Mouse (Mus musculus) intestine, embryonic 15.5 days (tissue): ENCODE data around the gene Epb41. TPM values are rescaled to one million over a fixed set of nuclear protein-coding genes. Genes with fewer than 3 reads are reported as not detected.

Experiments used
- ATAC-seq: fragments of 200-750 bp; cut with Nextera tagmentation; 2 replicates; pipeline ENCODE4 v1.8.0; 2017; ENCODE audit warnings: moderate TSS enrichment, moderate library complexity
- H3K27ac ChIP-seq: fragments of 300-500 bp; sonication (generic); 2 replicates; pipeline ENCODE4 v1.5.1; 2015; ENCODE audit warnings: mild to moderate bottlenecking, inconsistent platforms
- H3K27me3 ChIP-seq: fragments of 300-500 bp; sonication (generic); replicated peaks from 2 replicates; pipeline ENCODE4 v1.6.1; 2015; ENCODE audit warnings: inconsistent platforms
- H3K36me3 ChIP-seq: fragments of 300-500 bp; sonication (generic); 2 replicates; pipeline ENCODE4 v1.6.1; 2015; ENCODE audit warnings: inconsistent platforms
- H3K4me1 ChIP-seq: fragments of 300-500 bp; sonication (generic); replicated peaks from 2 replicates; pipeline ENCODE4 v1.6.1; 2015; ENCODE audit warnings: inconsistent platforms
- H3K4me2 ChIP-seq: fragments of 300-500 bp; sonication (generic); replicated peaks from 2 replicates; pipeline ENCODE4 v1.6.1; 2015; ENCODE audit warnings: mild to moderate bottlenecking, inconsistent platforms
- H3K4me3 ChIP-seq: fragments of 300-500 bp; sonication (generic); replicated peaks from 2 replicates; pipeline ENCODE4 v1.5.1; 2015; ENCODE audit warnings: inconsistent platforms
- H3K9ac ChIP-seq: fragments of 300-500 bp; sonication (generic); 2 replicates; pipeline ENCODE4 v1.6.1; 2015; ENCODE audit warnings: inconsistent platforms
- H3K9me3 ChIP-seq: fragments of 300-500 bp; sonication (generic); 2 replicates; pipeline ENCODE4 v1.6.1; 2016; ENCODE audit warnings: inconsistent platforms
- WGBS: fragments of 180-500 bp; shearing (Covaris S2); methylation state at CpG from one replicate; pipeline ENCODE4 v1.1.7; 2015; 5-methylcytosine and 5-hydroxymethylcytosine counted together
- polyA plus RNA-seq: library from polyadenylated mRNA; unstranded; fragments of >200 nt; fragmentation: Nextera tagmentation; extraction: Ambion mirVana; gene quantifications from 2 replicates; pipeline ENCODE4 v1.2.1, GENCODE M21; 2015

The Epb41 gene
- polyA plus RNA-seq, 1 experiment from 2014 or later = 54.2 TPM

DNA sequence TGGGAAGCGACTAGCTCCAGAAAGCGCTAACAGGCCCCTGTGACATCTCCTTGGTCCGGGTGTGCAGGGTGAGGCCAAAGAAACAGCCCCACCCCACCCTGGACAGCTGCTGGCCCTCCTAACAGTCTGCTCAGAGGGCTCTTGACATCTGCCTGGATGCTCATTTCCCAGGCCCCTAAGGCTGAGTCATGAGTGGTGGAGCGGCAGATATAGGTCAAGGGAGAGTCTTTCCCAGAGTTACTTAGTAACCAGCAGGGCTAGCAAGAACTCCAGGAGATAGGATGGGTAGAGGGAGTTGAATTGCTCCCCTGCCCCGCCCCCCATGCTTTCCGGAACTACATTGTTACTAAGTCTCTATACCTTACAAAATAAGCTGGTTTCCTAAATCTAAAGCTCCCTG, 18.0 kb upstream of the Epb41 start:
- H3K9me3 ChIP-seq = no peaks in the 10 kb centered on the region
- 51% methylated on average over 6 of the region's 6 CpGs for WGBS
- no peak overlapping the region for H3K4me2 ChIP-seq
- H3K9ac ChIP-seq = no peak overlapping the region
- peak; percentile 88 for ATAC-seq
- H3K4me1 ChIP-seq = peaks cover 15% of the 10 kb centered on the region
- peak overlapping the region; percentile 30; the same call in 1 of the 2 replicates for H3K27ac ChIP-seq
- H3K36me3 ChIP-seq = no peaks in the 10 kb centered on the region
- no peak overlapping the region for H3K4me3 ChIP-seq
- no peaks in the 10 kb centered on the region for H3K27me3 ChIP-seq

DNA sequence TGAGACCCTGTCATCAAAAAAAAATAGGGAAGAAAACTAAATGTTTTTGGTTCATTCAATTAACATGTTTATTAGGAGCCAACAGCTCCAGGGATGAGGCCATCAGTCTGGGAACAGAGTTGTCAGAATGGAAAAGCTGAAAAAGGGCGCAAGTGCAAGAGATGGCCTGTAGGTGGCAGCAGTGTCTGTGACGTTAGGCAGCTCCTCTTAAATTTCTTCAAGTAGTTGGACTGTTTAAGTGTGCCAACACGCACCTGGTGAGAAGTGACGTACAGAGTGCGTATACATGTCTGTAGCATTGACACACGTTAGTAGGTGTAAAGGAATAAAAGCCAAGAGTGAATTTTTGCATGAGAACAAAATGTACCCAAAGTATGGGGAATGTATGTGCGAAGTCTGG, 13.8 kb upstream of the Epb41 start:
- Histone ChIP-seq H3K4me2 (no peak overlapping the region), H3K36me3 (no peaks in the 10 kb centered on the region), H3K27me3 (no peaks in the 10 kb centered on the region), H3K4me1 (peaks cover 11% of the 10 kb centered on the region), H3K9ac (no peak overlapping the region), H3K27ac (no peak overlapping the region), H3K4me3 (no peak overlapping the region), H3K9me3 (no peaks in the 10 kb centered on the region)
- WGBS = 18% methylated on average over 7 of the region's 7 CpGs
- ATAC-seq = no peak

DNA sequence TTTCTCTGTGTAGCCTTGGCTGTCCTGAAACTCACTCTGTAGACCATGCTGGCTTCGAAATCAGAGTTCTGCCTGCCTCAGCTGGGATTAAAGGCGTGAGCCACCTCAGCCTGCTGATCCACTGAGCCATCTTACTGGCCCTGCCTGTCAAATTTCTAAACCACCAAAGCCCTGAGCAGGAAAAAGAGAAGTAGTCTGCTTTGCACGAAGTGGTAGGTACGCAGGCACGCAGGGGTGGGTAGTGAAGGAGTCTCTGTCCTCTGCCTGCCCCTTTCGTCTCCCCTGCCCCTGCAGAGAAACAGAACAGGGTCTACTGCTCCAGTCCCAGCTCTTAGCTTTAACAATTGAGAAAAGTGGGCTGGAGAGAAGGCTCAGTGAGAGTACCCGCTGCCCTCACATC, 10.0 kb upstream of the Epb41 start:
- WGBS = 80% methylated on average over 7 of the region's 7 CpGs
- no peaks in the 10 kb centered on the region for H3K36me3 ChIP-seq
- no peak overlapping the region for H3K4me2 ChIP-seq
- no peaks in the 10 kb centered on the region for H3K4me1 ChIP-seq
- no peaks in the 10 kb centered on the region for H3K27me3 ChIP-seq
- H3K4me3 ChIP-seq = no peak overlapping the region
- H3K27ac ChIP-seq = no peak overlapping the region
- H3K9me3 ChIP-seq = no peaks in the 10 kb centered on the region
- no peak overlapping the region for H3K9ac ChIP-seq
- ATAC-seq = no peak

DNA sequence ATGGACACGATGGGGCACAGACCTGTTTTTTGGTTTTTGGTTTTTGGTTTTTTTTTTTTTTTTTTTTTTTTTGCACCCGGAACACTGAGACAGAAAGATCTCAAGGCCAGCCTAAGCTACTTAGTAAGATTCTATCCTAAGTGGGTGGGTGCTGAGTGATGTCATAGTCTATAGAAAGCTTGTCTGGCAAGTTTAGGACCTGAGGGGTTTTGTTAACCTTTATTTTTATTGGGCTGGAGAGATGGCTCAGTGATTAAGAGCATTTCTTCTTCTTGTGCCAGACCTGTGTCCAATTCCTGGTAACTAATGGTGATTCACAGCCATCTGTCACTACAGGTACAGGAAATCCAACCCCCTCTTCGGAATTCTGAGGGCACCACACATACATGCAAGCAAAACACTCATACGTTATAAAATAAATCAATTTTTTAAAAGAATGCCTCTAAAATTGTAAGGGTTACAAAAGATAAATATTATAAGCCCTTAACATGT, 5.4 kb upstream of the Epb41 start:
- WGBS = 51% methylated on average over 4 of the region's 4 CpGs
- no peak overlapping the region for H3K9ac ChIP-seq
- H3K27me3 ChIP-seq = no peaks in the 10 kb centered on the region
- H3K36me3 ChIP-seq = no peaks in the 10 kb centered on the region
- H3K4me3 ChIP-seq = no peak overlapping the region
- no peak for ATAC-seq
- H3K4me2 ChIP-seq = no peak overlapping the region
- no peaks in the 10 kb centered on the region for H3K4me1 ChIP-seq
- H3K9me3 ChIP-seq = no peaks in the 10 kb centered on the region
- H3K27ac ChIP-seq = no peak overlapping the region

DNA sequence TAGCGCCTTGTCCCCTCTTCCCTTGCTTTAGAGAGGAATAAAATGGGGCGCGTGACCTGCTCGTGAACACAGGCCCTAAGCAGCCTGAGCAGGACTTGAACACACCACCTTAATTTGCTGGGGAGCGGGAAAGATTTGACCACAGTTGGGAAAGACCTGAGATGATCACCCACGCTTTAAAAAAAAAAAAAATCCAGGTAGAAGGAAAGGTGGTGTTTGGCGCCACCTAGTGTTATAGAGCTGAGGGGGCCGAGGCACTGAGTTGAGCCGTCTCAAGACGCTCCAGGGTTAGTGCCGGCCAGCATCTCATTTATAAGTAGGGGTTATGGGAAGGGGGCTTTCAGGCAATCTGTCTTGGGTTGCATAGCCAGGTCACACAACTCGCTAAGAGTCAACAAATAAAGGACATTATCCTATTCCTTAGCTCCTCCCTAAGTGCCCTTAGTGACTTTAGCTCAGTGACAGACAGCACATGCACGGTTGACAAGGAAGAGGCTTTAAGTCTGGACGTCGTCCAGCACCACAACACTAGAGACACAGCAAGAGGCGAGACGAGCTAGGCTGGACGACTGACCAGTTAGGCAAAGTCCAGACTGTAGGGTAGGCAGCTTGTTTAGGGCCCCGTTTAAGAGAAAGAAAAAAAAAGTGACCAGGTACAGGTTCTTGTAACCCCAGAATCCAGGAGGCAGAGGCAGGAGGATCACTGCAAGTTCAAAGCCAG, 4.6 kb upstream of the Epb41 start:
- no peak overlapping the region; the same call in 1 of the 2 replicates for H3K9ac ChIP-seq
- H3K27me3 ChIP-seq = no peaks in the 10 kb centered on the region
- peak overlapping the region; percentile 33; the same call in 1 of the 2 replicates for H3K4me2 ChIP-seq
- no peak overlapping the region for H3K4me3 ChIP-seq
- no peak overlapping the region for H3K27ac ChIP-seq
- H3K36me3 ChIP-seq = no peaks in the 10 kb centered on the region
- 14% methylated on average over 19 of the region's 19 CpGs for WGBS
- no peaks in the 10 kb centered on the region for H3K4me1 ChIP-seq
- ATAC-seq = no peak
- H3K9me3 ChIP-seq = no peaks in the 10 kb centered on the region

DNA sequence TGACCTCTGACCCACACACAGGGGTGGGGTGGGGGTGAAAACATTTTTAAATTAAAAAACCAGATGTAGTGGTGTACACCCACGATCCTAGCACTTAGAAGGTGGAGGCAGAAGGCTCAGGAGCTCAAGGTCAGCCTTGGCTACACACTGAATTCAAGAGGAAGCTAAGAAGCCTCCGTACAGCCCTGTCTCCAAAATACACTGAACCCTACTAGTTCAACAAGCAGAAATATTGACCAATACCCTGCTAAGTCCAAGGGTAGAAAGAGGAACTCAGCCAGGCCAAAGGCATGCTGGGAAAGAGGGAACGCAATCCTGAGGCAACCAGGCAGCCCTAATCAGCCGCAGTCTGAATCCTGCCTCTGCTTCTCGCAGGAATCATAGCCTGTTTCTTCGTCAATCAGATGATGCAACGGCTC, 3.2 kb upstream of the Epb41 start:
- H3K27ac ChIP-seq = no peak overlapping the region
- H3K4me1 ChIP-seq = 0 out of 2 replicates have a peak, but pooled peaks cover 4% of the 10 kb centered on the region
- no peak overlapping the region for H3K4me3 ChIP-seq
- no peak overlapping the region for H3K4me2 ChIP-seq
- H3K9me3 ChIP-seq = no peaks in the 10 kb centered on the region
- no peak overlapping the region for H3K9ac ChIP-seq
- 64% methylated on average over 7 of the region's 7 CpGs for WGBS
- ATAC-seq = no peak
- no peaks in the 10 kb centered on the region for H3K27me3 ChIP-seq
- H3K36me3 ChIP-seq = no peaks in the 10 kb centered on the region

DNA sequence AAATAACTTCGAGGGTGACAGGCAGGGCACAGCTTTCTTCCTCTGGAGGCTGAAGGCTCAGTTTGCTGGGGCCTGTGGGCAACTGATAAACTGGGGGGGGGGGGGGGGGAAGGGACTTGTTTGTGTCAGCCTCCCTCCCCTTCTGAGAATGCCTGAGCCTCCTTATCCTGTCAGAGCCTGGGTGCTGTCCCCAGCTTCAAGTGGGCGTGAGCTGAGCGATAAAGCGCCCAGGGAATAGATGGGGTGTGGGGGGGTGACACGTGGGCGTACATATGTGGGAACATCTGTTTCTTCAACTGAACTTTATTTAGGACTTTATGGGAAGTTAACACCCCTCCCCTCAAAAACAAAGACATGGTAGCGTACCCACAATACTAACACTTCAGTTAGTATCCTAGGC, 2.3 kb upstream of the Epb41 start:
- Histone ChIP-seq H3K9ac (no peak overlapping the region), H3K4me3 (no peak overlapping the region), H3K4me1 (0 out of 2 replicates have a peak, but pooled peaks cover 4% of the 10 kb centered on the region), H3K36me3 (no peaks in the 10 kb centered on the region), H3K27ac (peak overlapping the region; percentile 73; the same call in 1 of the 2 replicates), H3K4me2 (peak overlapping the region; percentile 38; the same call in 1 of the 2 replicates), H3K9me3 (no peaks in the 10 kb centered on the region), H3K27me3 (no peaks in the 10 kb centered on the region)
- ATAC-seq = no peak
- 71% methylated on average over 7 of the region's 7 CpGs for WGBS

DNA sequence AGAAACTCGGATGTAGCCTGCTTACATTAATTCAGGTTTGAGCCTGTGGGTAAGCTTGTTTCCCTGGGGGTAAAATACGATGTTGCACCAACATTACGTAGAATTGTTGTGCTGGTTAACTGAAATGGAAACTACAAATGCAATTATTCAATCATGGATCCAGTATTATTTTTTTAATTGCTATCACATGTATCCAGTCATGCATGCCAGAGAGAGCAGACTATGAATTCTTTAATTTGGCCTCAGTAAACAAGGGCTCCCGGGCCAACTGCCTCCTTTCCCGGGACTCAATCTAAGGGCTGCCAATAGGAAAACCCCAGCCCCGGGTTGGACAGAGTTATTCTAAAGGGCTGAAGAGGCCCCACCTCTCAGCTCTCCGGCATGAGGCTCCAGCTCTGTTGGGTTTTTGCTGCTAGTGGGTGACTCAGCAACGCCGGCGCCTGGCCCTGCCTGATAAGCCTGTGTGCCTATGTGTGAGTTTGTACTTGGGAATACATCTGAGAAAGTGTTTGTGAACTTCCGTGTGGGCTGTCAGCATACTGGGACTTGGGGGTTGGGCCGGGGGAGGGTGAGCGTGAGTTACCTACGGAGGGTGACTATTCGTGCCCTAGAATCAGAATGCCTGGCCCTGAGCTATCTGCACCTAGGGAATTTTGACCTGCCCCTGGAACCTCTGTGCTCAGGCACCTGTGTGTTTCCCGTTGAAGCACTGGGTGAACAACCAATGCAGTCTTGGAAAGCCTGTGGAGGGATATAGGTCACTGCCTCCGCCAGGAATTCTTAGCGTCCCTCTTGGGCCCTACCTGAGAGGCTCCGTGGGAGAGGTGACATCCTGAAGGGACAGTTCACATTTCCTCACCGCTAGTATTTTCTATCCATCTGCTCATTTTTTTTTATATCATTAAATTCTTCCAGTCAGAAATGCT, 1.6 kb upstream of the Epb41 start:
- peak; percentile 58 for ATAC-seq
- Histone ChIP-seq H3K4me1 (0 out of 2 replicates have a peak, but pooled peaks cover 4% of the 10 kb centered on the region), H3K4me2 (peak overlapping the region; percentile 38), H3K27me3 (no peaks in the 10 kb centered on the region), H3K36me3 (no peaks in the 10 kb centered on the region), H3K9ac (no peak overlapping the region; the same call in 1 of the 2 replicates), H3K27ac (peak overlapping the region; percentile 73), H3K9me3 (no peaks in the 10 kb centered on the region), H3K4me3 (no peak overlapping the region)
- WGBS = 26% methylated on average over 20 of the region's 20 CpGs

DNA sequence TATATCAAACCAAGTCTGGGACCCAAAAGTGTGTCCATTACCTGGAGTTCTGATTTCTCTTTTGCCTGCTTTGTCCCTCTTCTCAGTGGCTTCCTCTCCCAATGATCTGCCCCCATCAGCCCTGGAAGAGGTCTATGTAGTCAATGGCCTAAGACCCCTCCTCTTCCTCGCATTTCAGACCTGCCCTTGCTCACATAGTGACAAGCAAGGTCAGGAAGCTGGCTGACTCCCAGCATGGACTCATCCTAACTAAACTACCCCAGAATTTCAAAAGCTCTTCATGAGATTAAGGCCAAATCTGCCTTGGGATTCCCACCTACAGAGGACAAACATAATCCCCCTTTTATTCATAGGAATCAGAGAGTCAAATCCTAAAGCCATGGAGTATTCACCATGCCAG, 675 bp upstream of the Epb41 start:
- Histone ChIP-seq H3K4me3 (no peak overlapping the region), H3K36me3 (no peaks in the 10 kb centered on the region), H3K4me1 (0 out of 2 replicates have a peak, but pooled peaks cover 4% of the 10 kb centered on the region), H3K27me3 (no peaks in the 10 kb centered on the region), H3K9ac (no peak overlapping the region), H3K9me3 (no peaks in the 10 kb centered on the region), H3K27ac (peak overlapping the region; percentile 73; the same call in 1 of the 2 replicates), H3K4me2 (peak overlapping the region; percentile 96)
- no peak for ATAC-seq
- 62% methylated on average over 1 of the region's 1 CpGs for WGBS

DNA sequence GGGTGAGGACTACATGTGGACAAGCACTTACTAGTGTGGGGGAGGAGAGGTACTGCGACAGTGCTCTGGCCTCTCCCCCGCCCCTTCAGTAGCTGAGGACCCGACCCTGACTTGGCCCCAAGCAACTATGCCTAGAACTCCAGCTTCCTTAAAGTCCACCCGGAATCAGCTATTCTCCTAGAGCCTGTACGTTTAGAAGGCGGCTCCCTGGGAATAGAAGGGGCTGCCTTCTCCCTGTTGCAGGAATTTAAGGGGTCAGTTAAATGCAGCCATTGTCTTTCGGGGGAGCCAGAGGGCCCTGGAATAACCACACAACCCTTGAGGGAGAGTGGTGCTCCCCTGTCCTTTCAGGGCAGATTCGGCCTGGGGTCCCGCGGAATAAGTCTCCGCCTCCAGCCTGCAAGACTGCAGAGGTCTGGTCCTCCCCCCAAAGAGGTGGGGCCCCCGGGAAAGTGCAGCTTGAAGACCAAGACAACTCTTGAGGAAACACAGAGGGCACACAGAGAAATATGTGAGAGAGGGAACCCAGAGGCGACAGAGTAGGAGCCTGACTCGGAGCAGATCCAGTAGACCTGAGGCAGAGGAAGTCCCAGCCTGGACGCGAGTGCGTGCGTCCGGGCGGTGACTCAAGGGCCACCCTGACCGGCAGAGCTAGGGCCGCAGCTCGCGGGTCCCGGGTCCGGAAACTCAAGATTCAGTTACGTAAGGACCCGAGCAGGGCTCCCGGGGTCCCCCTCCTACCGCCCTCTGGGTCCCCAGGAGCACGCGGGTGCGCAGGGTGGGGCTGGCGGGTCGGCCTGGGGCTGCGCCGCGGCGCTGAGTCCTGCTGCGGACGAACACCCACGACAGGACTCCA, 816 bp downstream of the Epb41 start, which contains the start of gene Gm10300:
Gene Gm10300, plus strand, starts transcription at position 621 of the 856 bp plus-strand sequence.
- Histone ChIP-seq H3K27me3 (no peaks in the 10 kb centered on the region), H3K4me3 (peak within 1 kb of the TSS; percentile 80), H3K4me1 (0 out of 2 replicates have a peak, but pooled peaks cover 4% of the 10 kb centered on the region), H3K27ac (peak within 1 kb of the TSS; percentile 70), H3K9me3 (no peaks in the 10 kb centered on the region), H3K9ac (peak within 1 kb of the TSS; percentile 82), H3K4me2 (peak within 1 kb of the TSS; percentile 96), H3K36me3 (no peaks in the 10 kb centered on the region)
- WGBS = 1% methylated on average over 42 of the region's 42 CpGs
- ATAC-seq = peak; percentile 48

DNA sequence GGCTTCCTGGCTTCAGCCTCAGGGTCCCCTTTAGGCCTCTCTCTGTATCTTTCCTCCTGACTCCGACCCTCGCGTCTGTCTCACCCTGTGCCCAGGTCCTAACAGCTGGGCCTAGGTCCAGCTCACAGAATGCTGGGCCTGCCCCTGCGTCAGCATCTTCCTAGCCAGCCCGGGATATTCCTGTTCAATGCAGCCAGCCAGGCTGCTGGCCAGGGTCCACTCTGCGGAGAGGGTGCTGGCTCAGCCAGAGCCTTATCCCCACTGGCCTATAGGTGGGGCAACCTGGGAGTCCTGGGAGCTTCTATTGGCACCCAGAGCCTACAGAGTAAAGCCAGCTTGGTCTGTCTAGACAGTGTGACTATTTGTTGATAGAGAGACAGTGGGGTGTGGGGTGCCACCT, 2.2 kb downstream of the Epb41 start:
- H3K27me3 ChIP-seq = no peaks in the 10 kb centered on the region
- H3K4me3 ChIP-seq = no peak overlapping the region; the same call in 1 of the 2 replicates
- no peak overlapping the region for H3K9ac ChIP-seq
- no peak for ATAC-seq
- no peak overlapping the region for H3K27ac ChIP-seq
- 71% methylated on average over 6 of the region's 6 CpGs for WGBS
- H3K4me2 ChIP-seq = peak overlapping the region; percentile 96; the same call in 1 of the 2 replicates
- no peaks in the 10 kb centered on the region for H3K36me3 ChIP-seq
- 0 out of 2 replicates have a peak, but pooled peaks cover 4% of the 10 kb centered on the region for H3K4me1 ChIP-seq
- no peaks in the 10 kb centered on the region for H3K9me3 ChIP-seq
